Mouse (Mus musculus): Measurements from ENCODE around the gene Itpr3.

- TF ChIP-seq CTCF (IDR thresholded peaks at IDR 0.05; ENCODE audit: insufficient read depth, low read depth, low read length) (no peak), POLR2A (IDR thresholded peaks at IDR 0.05; ENCODE audit: insufficient read depth, low read depth, low read length) (no peak)
These were observed 33.8 kb upstream of the Itpr3 start for GRCm38 (mm10) chr17:27023342-27023741.

All from olfactory bulb, adult 2 months (tissue).